Mouse (Mus musculus): Measurements from ENCODE around the gene Prdm2. TPM values are rescaled to one million over a fixed set of nuclear protein-coding genes. Genes with fewer than 3 reads are reported as not detected.

Gene Prdm2
- polyA plus RNA-seq, 1 experiment from 2014 or later = 16.0 TPM

- WGBS = 87% methylated on average over 3 of the region's 3 CpGs
- Histone ChIP-seq H3K36me3 (replicated peaks) (no peaks in the 10 kb centered on the region), H3K4me3 (no peak overlapping the region), H3K4me1 (no peaks in the 10 kb centered on the region), H3K27me3 (ENCODE audit: poor library complexity, severe bottlenecking) (no peaks in the 10 kb centered on the region), H3K9me3 (peaks cover 5% of the 10 kb centered on the region; the same call in 1 of the 2 replicates), H3K27ac (no peak overlapping the region)
- no peak for DNase-seq (ENCODE audit: extremely low spot score, low spot score)
Measured at GRCm38 (mm10) chr4:143231110-143231509, 18.3 kb upstream of the Prdm2 start.

GRCm38 (mm10) chr4:143227976-143228375, 15.2 kb upstream of the Prdm2 start:
- 78% methylated on average over 5 of the region's 5 CpGs for WGBS
- H3K4me1 ChIP-seq = peaks cover 5% of the 10 kb centered on the region; the same call in 1 of the 2 replicates
- H3K36me3 ChIP-seq (replicated peaks) = no peaks in the 10 kb centered on the region
- H3K9me3 ChIP-seq = no peaks in the 10 kb centered on the region
- H3K27ac ChIP-seq = no peak overlapping the region
- H3K4me3 ChIP-seq = no peak overlapping the region
- no peak for DNase-seq (ENCODE audit: extremely low spot score, low spot score)
- no peaks in the 10 kb centered on the region for H3K27me3 ChIP-seq (ENCODE audit: poor library complexity, severe bottlenecking)

GRCm38 (mm10) chr4:143225886-143226285, 13.1 kb upstream of the Prdm2 start:
- no peak for DNase-seq (ENCODE audit: extremely low spot score, low spot score)

GRCm38 (mm10) chr4:143219316-143219751, 6.5 kb upstream of the Prdm2 start:
- 69% methylated on average over 9 of the region's 9 CpGs for WGBS
- H3K4me3 ChIP-seq = no peak overlapping the region
- no peaks in the 10 kb centered on the region for H3K4me1 ChIP-seq
- DNase-seq (ENCODE audit: extremely low spot score, low spot score) = no peak
- H3K27me3 ChIP-seq (ENCODE audit: poor library complexity, severe bottlenecking) = no peaks in the 10 kb centered on the region
- no peaks in the 10 kb centered on the region for H3K9me3 ChIP-seq
- no peaks in the 10 kb centered on the region for H3K36me3 ChIP-seq (replicated peaks)
- 0 out of 2 replicates have a peak overlapping the region, but pooled peaks have one; percentile 44 for H3K27ac ChIP-seq

More at GRCm38 (mm10) chr4:143225886-143226285, 13.1 kb upstream of the Prdm2 start:
- Histone ChIP-seq H3K36me3 (replicated peaks) (no peaks in the 10 kb centered on the region), H3K27me3 (ENCODE audit: poor library complexity, severe bottlenecking) (no peaks in the 10 kb centered on the region), H3K4me1 (peaks cover 5% of the 10 kb centered on the region; the same call in 1 of the 2 replicates), H3K9me3 (no peaks in the 10 kb centered on the region), H3K27ac (no peak overlapping the region), H3K4me3 (no peak overlapping the region)
- WGBS = 57% methylated on average over 9 of the region's 9 CpGs

GRCm38 (mm10) chr4:143218858-143219257, 6.1 kb upstream of the Prdm2 start:
- no peaks in the 10 kb centered on the region for H3K36me3 ChIP-seq (replicated peaks)
- 87% methylated on average over 2 of the region's 2 CpGs for WGBS
- H3K27me3 ChIP-seq (ENCODE audit: poor library complexity, severe bottlenecking) = no peaks in the 10 kb centered on the region
- H3K4me1 ChIP-seq = no peaks in the 10 kb centered on the region
- no peak overlapping the region for H3K27ac ChIP-seq
- DNase-seq (ENCODE audit: extremely low spot score, low spot score) = no peak
- no peaks in the 10 kb centered on the region for H3K9me3 ChIP-seq
- H3K4me3 ChIP-seq = no peak overlapping the region

GRCm38 (mm10) chr4:143217189-143217588, 4.4 kb upstream of the Prdm2 start:
- 84% methylated on average over 7 of the region's 7 CpGs for WGBS
- Histone ChIP-seq H3K9me3 (no peaks in the 10 kb centered on the region), H3K4me3 (no peak overlapping the region), H3K36me3 (replicated peaks) (no peaks in the 10 kb centered on the region), H3K27ac (no peak overlapping the region), H3K4me1 (peaks cover 10% of the 10 kb centered on the region), H3K27me3 (ENCODE audit: poor library complexity, severe bottlenecking) (0 out of 2 replicates have a peak, but pooled peaks cover 3% of the 10 kb centered on the region)
- no peak for DNase-seq (ENCODE audit: extremely low spot score, low spot score)

GRCm38 (mm10) chr4:143214221-143214797, 1.5 kb upstream of the Prdm2 start:
- 0 out of 2 replicates have a peak, but pooled peaks cover 3% of the 10 kb centered on the region for H3K27me3 ChIP-seq (ENCODE audit: poor library complexity, severe bottlenecking)
- H3K27ac ChIP-seq = no peak overlapping the region
- H3K9me3 ChIP-seq = no peaks in the 10 kb centered on the region
- no peak for DNase-seq (ENCODE audit: extremely low spot score, low spot score)
- no peak overlapping the region for H3K4me3 ChIP-seq
- WGBS = 92% methylated on average over 3 of the region's 3 CpGs
- peaks cover 30% of the 10 kb centered on the region for H3K4me1 ChIP-seq
- peaks cover 6% of the 10 kb centered on the region; the same call in 1 of the 2 replicates for H3K36me3 ChIP-seq (replicated peaks)

GRCm38 (mm10) chr4:143213571-143213970, 776 bp upstream of the Prdm2 start:
- Histone ChIP-seq H3K9me3 (no peaks in the 10 kb centered on the region), H3K4me3 (no peak overlapping the region)
- 91% methylated on average over 4 of the region's 4 CpGs for WGBS

GRCm38 (mm10) chr4:143213175-143213479, 332 bp upstream of the Prdm2 start:
- no peak for DNase-seq (ENCODE audit: extremely low spot score, low spot score)
- Histone ChIP-seq H3K27me3 (ENCODE audit: poor library complexity, severe bottlenecking) (0 out of 2 replicates have a peak, but pooled peaks cover 3% of the 10 kb centered on the region), H3K9me3 (no peaks in the 10 kb centered on the region), H3K27ac (peak overlapping the region; percentile 98), H3K36me3 (replicated peaks) (peaks cover 6% of the 10 kb centered on the region; the same call in 1 of the 2 replicates), H3K4me1 (peaks cover 30% of the 10 kb centered on the region), H3K4me3 (peak overlapping the region; percentile 94)
- 95% methylated on average over 3 of the region's 3 CpGs for WGBS

More at GRCm38 (mm10) chr4:143213571-143213970, 776 bp upstream of the Prdm2 start:
- Histone ChIP-seq H3K36me3 (replicated peaks) (peaks cover 6% of the 10 kb centered on the region; the same call in 1 of the 2 replicates), H3K27me3 (ENCODE audit: poor library complexity, severe bottlenecking) (0 out of 2 replicates have a peak, but pooled peaks cover 3% of the 10 kb centered on the region), H3K27ac (no peak overlapping the region), H3K4me1 (peaks cover 30% of the 10 kb centered on the region)
- no peak for DNase-seq (ENCODE audit: extremely low spot score, low spot score)

- no peaks in the 10 kb centered on the region for H3K9me3 ChIP-seq
- H3K27me3 ChIP-seq (ENCODE audit: poor library complexity, severe bottlenecking) = 0 out of 2 replicates have a peak, but pooled peaks cover 3% of the 10 kb centered on the region
- DNase-seq (ENCODE audit: extremely low spot score, low spot score) = peak; percentile 35
- 13% methylated on average over 43 of the region's 43 CpGs for WGBS
- H3K36me3 ChIP-seq (replicated peaks) = peaks cover 6% of the 10 kb centered on the region; the same call in 1 of the 2 replicates
- H3K27ac ChIP-seq = peak overlapping the region; percentile 98
- peak overlapping the region; percentile 94 for H3K4me3 ChIP-seq
- H3K4me1 ChIP-seq = peaks cover 30% of the 10 kb centered on the region
Measured at GRCm38 (mm10) chr4:143211584-143212340, 1.0 kb downstream of the Prdm2 start.

GRCm38 (mm10) chr4:143209997-143210396, 2.8 kb downstream of the Prdm2 start:
- DNase-seq (ENCODE audit: extremely low spot score, low spot score) = no peak
- Histone ChIP-seq H3K4me1 (peaks cover 30% of the 10 kb centered on the region), H3K36me3 (replicated peaks) (peaks cover 9% of the 10 kb centered on the region; the same call in 1 of the 2 replicates), H3K27me3 (ENCODE audit: poor library complexity, severe bottlenecking) (0 out of 2 replicates have a peak, but pooled peaks cover 3% of the 10 kb centered on the region), H3K9me3 (no peaks in the 10 kb centered on the region), H3K4me3 (no peak overlapping the region), H3K27ac (no peak overlapping the region)
- WGBS = 87% methylated on average over 2 of the region's 2 CpGs

- H3K27me3 ChIP-seq (ENCODE audit: poor library complexity, severe bottlenecking) = no peaks in the 10 kb centered on the region
- H3K9me3 ChIP-seq = no peaks in the 10 kb centered on the region
- H3K4me3 ChIP-seq = no peak overlapping the region
- H3K36me3 ChIP-seq (replicated peaks) = peaks cover 9% of the 10 kb centered on the region; the same call in 1 of the 2 replicates
- WGBS = 81% methylated on average over 3 of the region's 3 CpGs
- no peak overlapping the region for H3K27ac ChIP-seq
- DNase-seq (ENCODE audit: extremely low spot score, low spot score) = no peak
- no peaks in the 10 kb centered on the region for H3K4me1 ChIP-seq
Measured at GRCm38 (mm10) chr4:143202653-143203052, 10.1 kb downstream of the Prdm2 start.

GRCm38 (mm10) chr4:143198371-143198770, 14.4 kb downstream of the Prdm2 start:
- no peak overlapping the region for H3K27ac ChIP-seq
- no peaks in the 10 kb centered on the region for H3K36me3 ChIP-seq (replicated peaks)
- H3K27me3 ChIP-seq (ENCODE audit: poor library complexity, severe bottlenecking) = no peaks in the 10 kb centered on the region
- H3K4me3 ChIP-seq = no peak overlapping the region
- DNase-seq (ENCODE audit: extremely low spot score, low spot score) = no peak
- H3K4me1 ChIP-seq = no peaks in the 10 kb centered on the region
- H3K9me3 ChIP-seq = no peaks in the 10 kb centered on the region
- WGBS = 85% methylated on average over 3 of the region's 3 CpGs

All from forebrain, embryonic 10.5 days (tissue).